Mouse (Mus musculus) retina, embryonic 14.5 days (tissue): ENCODE measurements at regions not wholly inside any gene's neighbourhood (a gene's known extent, or its start where the extent isn't known, plus 50 kb on each side); places are given as distances from the start of the nearest gene placed in this dataset.

Source experiments
- DNase-seq: peaks from one replicate; pipeline ENCODE4 v3.0.0-alpha.2; 2015; ENCODE audit warnings: low spot score

- no peak for DNase-seq
Measured at GRCm38 (mm10) chr10:37275857-37276256, 137.1 kb upstream of the Marcks start.

GRCm38 (mm10) chr10:37275271-37275670 is 136.6 kb upstream of the Marcks start:
- DNase-seq, result no peak

DNA sequence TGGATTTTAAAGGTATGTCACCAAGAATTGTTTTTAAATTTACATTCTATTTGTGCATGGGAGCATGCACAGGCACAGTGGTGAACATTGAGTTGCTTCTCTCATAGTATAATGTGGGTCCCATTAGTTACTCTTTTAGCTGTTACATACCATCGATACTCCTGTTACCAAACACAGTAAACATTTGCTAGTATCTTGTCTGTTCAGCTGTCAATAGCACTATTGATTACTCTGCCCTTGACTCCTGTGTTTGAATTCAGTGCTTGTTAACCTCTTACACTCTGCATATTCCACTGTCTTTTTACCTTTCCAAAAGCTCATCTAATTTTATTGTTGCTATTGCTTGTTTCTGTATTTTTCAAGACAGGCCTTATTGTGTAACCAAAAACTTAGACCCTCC is 133.2 kb upstream of the Marcks start:
- no peak for DNase-seq

DNA sequence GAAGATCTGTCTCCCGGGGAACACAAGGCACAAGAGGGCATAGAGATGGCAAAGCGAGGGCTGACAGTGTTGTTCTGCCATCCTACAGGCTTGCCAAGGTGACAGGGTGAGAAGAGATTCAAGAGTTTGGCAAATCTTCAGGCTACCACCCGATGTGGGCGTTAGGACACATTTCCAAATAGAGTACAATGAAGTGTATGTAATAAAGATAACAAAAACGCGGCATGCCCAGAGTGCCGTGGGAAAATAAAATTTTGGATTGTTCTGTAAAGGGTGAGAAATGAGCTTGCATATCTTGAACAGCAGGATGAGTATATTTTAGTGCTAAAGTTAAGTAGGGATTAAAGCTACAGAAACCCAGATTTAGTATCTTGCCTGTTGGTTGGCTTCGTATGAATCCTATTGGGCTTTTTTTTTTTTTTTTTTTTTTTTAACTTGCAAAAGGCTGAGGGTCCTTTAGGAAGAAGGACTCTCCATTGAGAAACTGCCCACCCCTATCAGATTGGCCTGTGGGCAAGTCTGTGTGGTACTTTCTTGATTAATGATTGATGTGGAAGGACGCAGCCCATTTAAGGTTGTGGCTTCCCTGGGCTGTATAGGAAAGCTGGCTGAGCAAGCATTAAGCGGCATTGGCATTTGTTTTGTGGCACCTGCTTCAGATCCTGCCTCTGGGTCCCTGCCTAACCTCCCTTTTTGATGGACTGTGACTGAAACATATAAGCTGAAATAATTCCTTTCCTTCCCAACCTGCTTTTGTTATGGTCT is 131.7 kb upstream of the Marcks start:
- DNase-seq, result no peak

DNA sequence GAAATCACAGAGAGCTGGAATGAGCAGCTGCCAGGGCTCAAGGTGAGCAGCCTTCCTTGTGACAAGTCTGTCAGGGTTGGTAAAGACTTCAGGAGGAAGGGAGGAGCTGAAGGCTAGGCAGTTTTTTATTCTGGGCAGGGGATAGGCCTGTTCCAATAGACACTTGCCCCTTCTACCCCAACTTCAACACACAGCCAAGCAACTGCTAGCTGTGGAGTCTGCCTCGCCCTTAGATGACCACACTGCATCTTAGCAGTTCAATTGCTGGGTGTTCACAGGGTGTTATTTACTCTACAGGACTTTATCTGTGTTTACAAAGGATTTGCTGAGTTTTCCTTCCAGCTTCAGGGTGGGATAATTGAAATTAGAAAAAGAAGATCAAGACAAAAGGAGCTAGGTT is 128.2 kb upstream of the Marcks start:
- DNase-seq, result no peak

GRCm38 (mm10) chr10:37260791-37261488 is 122.2 kb upstream of the Marcks start:
- no peak for DNase-seq

DNA sequence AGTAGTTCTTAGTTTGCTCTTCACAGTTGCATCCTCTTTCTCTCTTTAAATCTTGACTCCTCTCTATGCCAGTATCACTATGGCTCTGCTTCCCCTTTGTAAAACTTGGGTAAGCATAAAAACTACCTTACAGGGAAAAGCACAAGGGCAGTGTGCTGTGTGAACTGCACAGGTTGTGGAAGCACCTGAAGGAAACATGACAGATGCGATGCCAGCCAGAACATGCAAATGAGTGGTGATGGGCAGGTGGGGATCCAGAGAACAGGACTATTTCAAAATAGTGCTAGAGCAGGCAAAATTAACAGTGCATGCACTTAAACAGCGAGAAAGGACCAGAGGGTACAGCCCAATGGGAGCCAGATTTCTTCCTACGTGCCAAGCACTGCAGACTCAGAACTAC is 120.5 kb upstream of the Marcks start:
- no peak for DNase-seq

DNA sequence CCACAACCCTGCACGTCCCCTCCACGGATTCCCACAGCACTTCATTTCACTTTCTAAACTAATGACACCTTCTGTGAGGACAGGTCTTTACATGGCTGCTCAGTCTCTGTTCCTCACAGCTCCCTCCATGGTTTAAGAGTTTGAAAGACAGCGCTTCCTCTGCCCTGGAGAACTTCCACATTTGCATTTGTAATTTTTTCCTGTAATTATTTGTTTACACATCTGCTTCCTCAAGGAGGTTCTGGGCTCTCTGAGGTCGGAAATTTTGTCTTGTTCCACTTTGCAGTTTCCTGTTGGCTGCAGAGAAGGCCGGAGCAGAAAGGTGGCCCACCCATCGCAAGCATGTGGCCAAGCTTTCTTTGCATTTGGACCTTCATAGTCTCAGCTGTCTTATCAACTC is 118.8 kb upstream of the Marcks start:
- DNase-seq, result no peak

DNA sequence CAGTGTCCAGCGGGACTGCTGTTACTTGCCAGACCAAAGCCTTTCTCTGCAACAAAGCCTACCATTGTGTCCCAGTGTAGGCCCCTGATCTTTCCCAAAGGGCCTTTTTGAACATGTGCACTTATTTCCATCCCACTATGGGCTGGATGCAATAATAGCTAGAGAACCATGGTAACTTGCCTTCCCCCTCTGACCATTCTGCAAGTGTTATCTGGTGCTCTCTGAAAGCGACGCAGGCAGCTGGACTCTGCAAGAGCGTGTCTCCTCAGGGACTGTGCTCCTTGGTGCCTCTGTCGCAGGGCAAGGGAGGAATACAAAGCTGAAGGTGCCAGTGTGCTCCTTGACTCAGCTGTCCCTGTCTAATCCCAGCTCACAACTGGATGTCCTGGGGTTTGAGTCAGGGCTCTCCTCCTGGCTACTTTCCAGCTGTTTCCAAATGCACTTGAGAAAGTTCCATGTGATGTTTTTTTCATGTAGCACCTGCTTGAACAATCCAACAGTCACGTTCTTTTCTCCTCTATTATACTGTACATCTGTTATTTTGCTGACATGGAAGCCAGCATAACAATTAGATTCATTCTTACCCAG is 112.3 kb upstream of the Marcks start:
- DNase-seq, result no peak

GRCm38 (mm10) chr10:37250157-37250556 is 111.4 kb upstream of the Marcks start:
- no peak for DNase-seq

- DNase-seq, result no peak
Measured at GRCm38 (mm10) chr10:37249511-37249910, 110.8 kb upstream of the Marcks start.

DNA sequence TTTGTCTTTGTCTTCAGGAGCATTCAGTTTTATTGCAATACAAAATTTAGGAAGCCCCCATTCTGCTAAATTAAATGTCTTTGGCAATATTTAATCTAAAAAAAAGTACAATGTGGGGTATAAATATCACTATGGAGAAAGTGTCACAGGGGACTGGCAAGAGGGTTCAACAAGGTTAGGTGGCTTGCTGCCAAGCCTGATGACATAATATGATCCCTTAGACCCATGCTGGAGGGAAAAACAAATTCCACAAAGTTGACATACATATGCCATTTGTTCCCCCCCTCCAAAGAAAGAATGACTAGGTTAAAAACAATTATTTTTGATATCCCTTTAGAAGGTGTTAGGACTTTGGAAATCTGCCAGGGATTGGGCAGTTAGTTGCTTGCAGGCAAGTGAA is 108.4 kb upstream of the Marcks start:
- DNase-seq, result no peak

GRCm38 (mm10) chr10:37243136-37243535 is 104.4 kb upstream of the Marcks start:
- no peak for DNase-seq

DNA sequence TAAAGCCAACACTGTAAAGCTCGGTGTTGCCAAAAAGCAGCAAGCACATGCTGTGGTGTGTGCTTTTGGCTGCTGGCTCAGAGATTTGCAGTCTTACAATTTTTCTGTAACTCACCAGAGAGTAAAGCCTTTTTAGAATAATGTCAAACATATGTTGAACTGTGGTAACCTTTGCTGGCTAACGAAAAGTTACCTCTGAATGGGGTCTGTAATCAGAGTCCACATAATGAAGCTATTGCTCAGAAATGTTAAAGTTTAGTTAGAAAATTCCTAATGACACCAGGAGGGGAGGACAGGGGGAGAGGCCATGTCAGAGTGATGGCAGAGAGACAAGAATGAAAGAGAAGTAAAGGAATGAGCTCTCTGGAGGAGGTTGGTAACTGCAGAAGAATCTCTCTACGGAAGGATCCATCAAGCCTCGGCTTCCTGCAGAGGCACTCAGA is 103.1 kb upstream of the Marcks start:
- no peak for DNase-seq

DNA sequence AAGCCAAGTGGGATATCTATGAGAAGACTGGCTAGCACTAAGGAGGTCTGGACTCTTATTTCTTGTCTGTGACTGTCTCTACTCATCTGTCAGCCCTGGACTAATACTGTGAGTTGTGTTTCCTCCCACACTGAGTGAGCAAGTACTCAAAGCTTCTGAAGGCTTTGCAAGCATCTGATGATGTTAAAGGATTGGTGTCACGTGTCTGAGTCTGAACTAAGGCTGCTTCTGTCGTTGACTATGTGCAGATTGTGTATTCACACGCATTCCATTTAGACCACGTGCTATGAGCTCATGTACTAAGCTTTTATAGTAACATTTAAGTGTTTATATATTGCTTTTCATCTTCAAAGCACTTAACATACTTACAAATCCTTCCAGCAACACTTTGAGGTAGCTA is 101.9 kb upstream of the Marcks start:
- no peak for DNase-seq

- DNase-seq, result no peak
Measured at GRCm38 (mm10) chr10:37240201-37240600, 101.5 kb upstream of the Marcks start.

GRCm38 (mm10) chr10:37236001-37236822 is 97.5 kb upstream of the Marcks start:
- no peak for DNase-seq

DNA sequence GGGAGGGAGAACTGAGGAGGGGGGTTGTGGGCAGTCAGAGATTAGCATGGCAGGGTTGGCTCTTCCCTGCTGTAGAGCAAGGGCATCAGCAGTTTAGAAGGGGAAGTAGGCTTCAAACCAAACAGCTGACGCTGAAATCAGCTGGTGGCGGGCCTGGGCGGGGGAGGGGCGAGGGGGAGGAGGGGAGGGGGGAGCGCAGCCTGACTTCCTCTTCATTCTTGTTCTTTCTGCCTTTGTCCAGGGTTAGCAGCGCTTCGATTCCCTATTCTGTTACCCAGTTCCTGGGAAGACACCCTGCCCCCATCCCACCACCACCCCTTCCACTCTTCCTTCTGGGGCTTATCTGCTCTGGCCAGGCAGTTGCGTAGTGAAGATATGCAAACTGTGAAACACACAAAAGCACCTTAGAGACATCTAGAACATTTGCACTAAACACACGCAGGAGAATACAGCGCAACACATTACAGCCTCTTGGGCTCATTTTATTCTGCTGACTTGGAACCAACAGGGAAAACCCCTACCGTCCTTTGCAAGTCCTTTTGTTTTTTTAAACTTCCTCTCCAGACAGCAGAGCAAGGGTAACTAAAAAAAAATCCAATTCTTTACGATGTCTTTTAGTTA is 93.3 kb upstream of the Marcks start:
- peak; percentile 47 for DNase-seq

DNA sequence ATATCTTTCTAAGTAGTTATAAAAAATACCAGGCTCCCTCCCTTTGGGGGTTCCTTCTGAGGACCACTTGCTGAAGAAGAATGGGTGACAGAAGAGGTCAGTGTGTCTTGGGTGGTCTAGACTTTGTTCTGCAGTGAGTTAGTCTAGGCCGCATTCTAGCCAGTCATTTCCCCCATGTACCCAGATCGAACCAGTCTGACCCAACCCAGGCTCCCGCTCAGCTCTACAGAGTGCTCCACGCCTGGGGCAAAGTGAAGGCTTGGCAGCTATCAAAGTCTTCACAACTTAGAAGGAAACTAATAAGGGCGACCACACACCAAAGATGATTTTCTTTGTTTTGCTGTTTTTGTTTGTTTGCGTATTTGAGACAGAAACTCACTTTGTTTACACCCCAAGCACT is 92.4 kb upstream of the Marcks start:
- DNase-seq, result no peak

- DNase-seq, result no peak
Measured at GRCm38 (mm10) chr10:37227889-37228288, 89.2 kb upstream of the Marcks start.

- no peak for DNase-seq
Measured at GRCm38 (mm10) chr10:37221730-37222129, 83.0 kb upstream of the Marcks start.

GRCm38 (mm10) chr10:37220434-37220833 is 81.7 kb upstream of the Marcks start:
- DNase-seq, result no peak
